Mouse (Mus musculus) kidney, adult 11 months (tissue): ENCODE measurements around the gene Ypel5.

ENCODE experiments used
- DNase-seq: peaks from one replicate; pipeline ENCODE4 v3.0.0; 2022

Ypel5 gene

GRCm38 (mm10) chr17:72836158-72837115 lies at the start of gene Ypel5:
Ypel5 (plus strand) TSS chr17:72836453.
- DNase-seq: peak; percentile 100

- DNase-seq: no peak
Measured at GRCm38 (mm10) chr17:72787886-72788436, 48.3 kb upstream of the Ypel5 start.

GRCm38 (mm10) chr17:72793278-72793677 lies 43.0 kb upstream of the Ypel5 start:
- DNase-seq: no peak

- DNase-seq: no peak
Measured at GRCm38 (mm10) chr17:72794660-72795059, 41.6 kb upstream of the Ypel5 start.

GRCm38 (mm10) chr17:72795392-72796047 lies 40.7 kb upstream of the Ypel5 start:
- DNase-seq: no peak

GRCm38 (mm10) chr17:72796506-72796905 lies 39.7 kb upstream of the Ypel5 start:
- no peak for DNase-seq

GRCm38 (mm10) chr17:72797867-72798266 lies 38.4 kb upstream of the Ypel5 start:
- DNase-seq: peak; percentile 14

- DNase-seq: no peak
Measured at GRCm38 (mm10) chr17:72809942-72810654, 26.2 kb upstream of the Ypel5 start.

GRCm38 (mm10) chr17:72813419-72814315 lies 22.6 kb upstream of the Ypel5 start:
- DNase-seq: peak; percentile 30

- no peak for DNase-seq
Measured at GRCm38 (mm10) chr17:72817574-72817973, 18.7 kb upstream of the Ypel5 start.

- DNase-seq: no peak
Measured at GRCm38 (mm10) chr17:72819714-72820113, 16.5 kb upstream of the Ypel5 start.

- no peak for DNase-seq
Measured at GRCm38 (mm10) chr17:72820425-72820824, 15.8 kb upstream of the Ypel5 start.

- no peak for DNase-seq
Measured at GRCm38 (mm10) chr17:72821923-72822322, 14.3 kb upstream of the Ypel5 start.

GRCm38 (mm10) chr17:72826916-72827534 lies 9.2 kb upstream of the Ypel5 start:
- DNase-seq: no peak

- DNase-seq: peak; percentile 34
Measured at GRCm38 (mm10) chr17:72828027-72828678, 8.1 kb upstream of the Ypel5 start.

GRCm38 (mm10) chr17:72828687-72829086 lies 7.6 kb upstream of the Ypel5 start:
- DNase-seq: no peak

- DNase-seq: peak; percentile 93
Measured at GRCm38 (mm10) chr17:72837140-72837712, 973 bp downstream of the Ypel5 start.

GRCm38 (mm10) chr17:72837824-72838474 lies 1.7 kb downstream of the Ypel5 start:
- DNase-seq: peak; percentile 15

GRCm38 (mm10) chr17:72839000-72839399 lies 2.7 kb downstream of the Ypel5 start:
- DNase-seq: no peak

GRCm38 (mm10) chr17:72844393-72844792 lies 8.1 kb downstream of the Ypel5 start:
- DNase-seq: no peak
